Mouse (Mus musculus) testis, adult 10 weeks (tissue): Measurements from ENCODE around the gene Flt3l. TPM values are rescaled to one million over a fixed set of nuclear protein-coding genes. Genes with fewer than 3 reads are reported as not detected.

Experiments used
- polyA plus RNA-seq: library from polyadenylated mRNA; stranded (reverse); fragments of 350-450 nt; fragmentation: Illumina TruSeq; extraction: RNeasy Lipid Tissue Mini Kit (QIAGEN cat#74804); gene quantifications from one replicate; pipeline ENCODE4 v1.2.3, GENCODE M21; 2014; ENCODE audit warnings: low read depth, low replicate concordance

Flt3l gene
- 1.5 TPM for polyA plus RNA-seq

DNA sequence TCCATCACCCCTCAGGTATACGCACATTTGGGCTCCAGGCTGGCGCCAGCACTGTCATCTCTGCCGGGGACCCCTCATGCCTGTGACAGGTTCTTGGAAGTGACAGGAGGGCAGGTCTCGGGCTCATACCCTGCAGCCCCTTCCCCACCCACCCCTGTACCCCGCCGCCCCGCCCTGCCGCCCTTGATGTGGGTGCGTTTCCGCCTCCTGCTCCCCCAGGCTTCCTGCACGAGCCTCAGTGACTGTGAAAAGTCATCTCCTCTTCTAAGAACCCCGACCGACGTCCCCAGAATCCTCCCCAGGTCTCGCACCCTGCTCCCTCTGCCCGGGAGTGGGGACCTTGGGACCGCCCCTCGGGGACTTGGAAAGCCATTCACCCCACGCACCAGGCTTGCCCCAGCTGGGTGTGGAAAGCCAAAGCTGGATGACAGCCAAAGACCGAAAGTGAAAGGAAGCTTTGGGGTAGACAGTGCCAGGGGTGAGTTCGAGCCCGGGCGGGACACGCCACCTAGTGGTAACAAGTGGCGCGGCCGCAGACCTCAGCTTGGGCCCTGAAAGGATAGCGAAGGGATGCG is at the start of gene Flt3l, which contains the start of gene Gm45713:
TSS of gene Flt3l (minus strand) at position 440 of the 575 bp plus-strand sequence.
TSS of gene Gm45713 (minus strand) at position 239 of the 575 bp plus-strand sequence.

GRCm38 (mm10) chr7:45180896-45181477 is 44.8 kb upstream of the Flt3l start, which contains the start of gene Pth2:
TSS of gene Pth2 (plus strand) at chr7:45180995.

DNA sequence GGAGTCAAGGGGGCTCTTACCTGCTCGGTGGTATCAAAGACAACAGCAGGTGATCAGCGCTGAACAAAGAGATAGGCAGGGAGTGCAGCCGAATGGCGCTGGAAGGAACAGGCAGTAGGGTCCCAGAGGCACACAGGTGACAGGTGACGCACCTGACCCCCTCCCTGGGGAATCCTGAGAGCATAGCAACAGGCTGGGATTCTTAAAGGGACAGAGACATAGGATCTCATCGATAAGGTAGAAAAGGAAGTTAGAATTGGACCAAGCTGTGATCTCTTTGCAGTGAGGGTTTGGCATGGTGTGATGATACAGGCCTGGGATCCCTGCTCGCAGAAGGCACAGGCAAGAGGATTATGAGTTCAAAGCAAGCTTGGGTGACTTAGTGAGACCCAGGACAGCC is 43.2 kb upstream of the Flt3l start, which contains the start of gene Gfy:
TSS of gene Gfy (minus strand) at position 101 of the 400 bp plus-strand sequence.

GRCm38 (mm10) chr7:45163735-45164490 is 27.7 kb upstream of the Flt3l start, which contains the start of gene Slc17a7:
TSS of gene Slc17a7 (plus strand) at chr7:45163949.

DNA sequence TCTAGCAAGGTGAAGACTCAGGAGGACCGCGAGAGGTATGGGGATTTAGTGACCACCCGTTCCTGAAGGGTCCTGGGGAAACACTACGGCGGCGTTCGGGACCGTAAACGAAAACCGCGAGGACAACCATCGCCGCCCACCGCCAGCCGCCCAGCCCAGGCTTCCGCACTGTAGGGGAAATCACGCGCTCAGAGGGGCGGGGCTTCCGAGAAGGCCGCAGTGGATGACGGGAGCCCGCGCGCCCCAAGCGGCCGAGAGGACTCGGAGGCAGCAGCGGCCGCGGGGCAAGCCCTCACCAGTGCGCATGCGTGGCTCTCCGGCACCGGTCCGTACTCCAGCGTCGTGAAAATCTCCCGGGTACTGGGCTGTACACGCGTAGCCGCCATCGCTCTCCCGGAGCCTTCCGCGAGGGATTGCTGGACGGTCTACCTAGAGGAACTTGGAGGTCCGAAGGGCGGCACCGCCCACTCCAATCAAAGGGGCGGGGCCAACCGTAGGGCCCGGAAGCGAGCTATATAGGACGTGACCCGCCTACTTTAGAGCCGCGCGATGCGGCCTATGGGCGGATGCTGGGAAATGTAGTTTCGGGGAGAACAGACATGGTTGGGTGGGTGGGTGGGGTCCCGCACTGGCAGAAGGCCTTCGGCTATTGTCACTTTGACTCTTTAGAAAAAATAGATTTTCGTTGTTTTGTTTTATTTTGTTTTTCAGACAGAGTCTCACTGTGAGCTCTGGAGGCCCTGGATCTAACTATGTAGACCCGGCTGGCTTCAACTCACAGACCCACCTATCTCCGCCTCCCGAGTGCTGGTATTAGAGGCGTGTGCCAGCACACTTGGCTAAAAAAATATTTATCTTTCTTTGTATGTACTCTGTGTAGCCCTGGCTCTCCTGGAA is 18.1 kb upstream of the Flt3l start, which contains the start of the genes Pih1d1 and Aldh16a1:
TSS of gene Pih1d1 (plus strand) at position 208 of the 897 bp plus-strand sequence.
TSS of gene Aldh16a1 (minus strand) at position 489 of the 897 bp plus-strand sequence.

GRCm38 (mm10) chr7:45128624-45129246 is 7.5 kb downstream of the Flt3l start, which contains the start of gene Rpl13a:
TSS of gene Rpl13a (minus strand) at chr7:45128761.

GRCm38 (mm10) chr7:45124224-45125143 is 11.7 kb downstream of the Flt3l start, which contains the start of gene Rps11:
TSS of gene Rps11 (minus strand) at chr7:45124439.

DNA sequence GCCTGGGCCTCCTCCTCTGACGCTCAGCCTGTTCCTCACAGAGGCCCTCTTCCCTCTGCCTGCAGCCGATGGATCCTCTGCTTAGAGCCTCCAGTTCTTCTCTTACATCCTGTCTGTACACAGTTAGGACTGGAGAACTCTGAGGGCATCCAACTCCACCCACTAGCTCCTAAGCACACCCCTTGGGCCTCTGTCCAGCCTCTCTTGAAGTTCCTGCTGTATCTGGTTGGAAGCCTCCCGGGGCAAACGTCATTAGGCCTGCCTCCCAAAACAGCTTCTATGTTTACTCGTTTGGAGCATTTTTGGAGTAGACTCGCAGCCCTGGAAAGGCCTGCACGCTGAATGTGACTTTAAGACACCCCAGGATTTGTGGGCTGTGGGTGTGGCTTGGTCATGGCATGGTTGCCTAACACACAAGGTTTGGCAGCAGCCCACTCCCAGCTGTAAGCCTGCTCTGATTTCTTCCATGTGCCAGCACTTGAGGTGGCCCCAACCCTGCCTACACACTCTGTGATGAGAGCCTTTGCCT is 32.5 kb downstream of the Flt3l start, which contains the start of gene Fcgrt:
TSS of gene Fcgrt (minus strand) at position 200 of the 529 bp plus-strand sequence.

DNA sequence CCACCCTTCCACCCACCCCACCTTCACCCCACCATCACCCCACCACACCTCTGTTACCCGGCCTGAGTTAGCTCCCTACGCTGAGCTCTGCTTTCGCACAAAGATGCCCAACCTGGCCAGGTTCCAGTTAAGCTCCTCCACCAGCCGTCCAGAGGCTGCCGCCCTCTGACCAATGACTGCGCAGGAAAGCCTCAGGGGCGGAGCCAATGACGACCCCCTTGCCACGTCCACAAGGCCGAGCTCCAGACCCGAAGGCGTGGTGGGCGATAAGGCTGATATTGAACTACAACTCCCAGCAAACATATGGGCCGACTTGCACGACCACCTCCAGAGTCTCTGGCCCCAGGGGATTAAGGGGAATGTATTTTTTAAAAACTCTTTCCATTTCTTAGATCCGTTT is 44.2 kb downstream of the Flt3l start, which contains the start of gene Rcn3:
TSS of gene Rcn3 (minus strand) at position 174 of the 400 bp plus-strand sequence.

Other genes with a start within 250 kb of the Flt3l start
- 2.0 TPM for gene Med25, start 243.7 kb downstream of the Flt3l start, polyA plus RNA-seq
- 9.9 TPM for gene Fuz, start 240.4 kb downstream of the Flt3l start, polyA plus RNA-seq
- gene Ap2a1, start 206.9 kb downstream of the Flt3l start, polyA plus RNA-seq: 104 TPM
- gene Tsks, start 193.2 kb downstream of the Flt3l start, polyA plus RNA-seq: 11.2 TPM
- 9.3 TPM for gene Cpt1c, start 161.6 kb downstream of the Flt3l start, polyA plus RNA-seq
- gene Prmt1, start 149.9 kb downstream of the Flt3l start, polyA plus RNA-seq: 8.0 TPM
- 18.4 TPM for gene Irf3, start 138.8 kb downstream of the Flt3l start, polyA plus RNA-seq
- gene Bcl2l12, start 137.7 kb downstream of the Flt3l start, polyA plus RNA-seq: 1.5 TPM
- 3.3 TPM for gene Scaf1, start 120.1 kb downstream of the Flt3l start, polyA plus RNA-seq
- gene Rras, start 118.5 kb downstream of the Flt3l start, polyA plus RNA-seq: 1.8 TPM
- gene Prr12, start 83.6 kb downstream of the Flt3l start, polyA plus RNA-seq: 0.24 TPM
- gene Nosip, start 74.0 kb downstream of the Flt3l start, polyA plus RNA-seq: 4.6 TPM
- gene Prrg2, start 73.8 kb downstream of the Flt3l start, polyA plus RNA-seq: 2.7 TPM
- gene Rcn3, start 44.2 kb downstream of the Flt3l start, polyA plus RNA-seq: not detected
- 1.4 TPM for gene Fcgrt, start 32.6 kb downstream of the Flt3l start, polyA plus RNA-seq
- 157 TPM for gene Rps11, start 12.0 kb downstream of the Flt3l start, polyA plus RNA-seq
- 133 TPM for gene Rpl13a, start 7.7 kb downstream of the Flt3l start, polyA plus RNA-seq
- not detected for gene Gm45713, start 201 bp downstream of the Flt3l start, polyA plus RNA-seq
- gene Pih1d1, start 17.9 kb upstream of the Flt3l start, polyA plus RNA-seq: 10.2 TPM
- gene Aldh16a1, start 18.2 kb upstream of the Flt3l start, polyA plus RNA-seq: 1.1 TPM
- 2.7 TPM for gene Slc17a7, start 27.5 kb upstream of the Flt3l start, polyA plus RNA-seq
- 3.5 TPM for gene Gfy, start 43.1 kb upstream of the Flt3l start, polyA plus RNA-seq
- not detected for gene Pth2, start 44.6 kb upstream of the Flt3l start, polyA plus RNA-seq
- 0.49 TPM for gene Ccdc155, start 68.5 kb upstream of the Flt3l start, polyA plus RNA-seq
- gene Dkkl1, start 75.7 kb upstream of the Flt3l start, polyA plus RNA-seq: 186 TPM
- gene Tead2, start 79.3 kb upstream of the Flt3l start, polyA plus RNA-seq: 2.0 TPM
- 0.70 TPM for gene Cd37, start 102.7 kb upstream of the Flt3l start, polyA plus RNA-seq
- 10.2 TPM for gene Slc6a16, start 104.7 kb upstream of the Flt3l start, polyA plus RNA-seq
- 50.8 TPM for gene Slc6a21, start 141.1 kb upstream of the Flt3l start, polyA plus RNA-seq
- gene Trpm4, start 197.3 kb upstream of the Flt3l start, polyA plus RNA-seq: 0.74 TPM
- gene Hrc, start 198.9 kb upstream of the Flt3l start, polyA plus RNA-seq: 0.08 TPM
- gene Ppfia3, start 230.6 kb upstream of the Flt3l start, polyA plus RNA-seq: not detected
- 0.39 TPM for gene Lin7b, start 234.2 kb upstream of the Flt3l start, polyA plus RNA-seq